Mouse (Mus musculus): ENCODE results near the gene Trpv1. TPM values are rescaled to one million over a fixed set of nuclear protein-coding genes. Genes with fewer than 3 reads are reported as not detected.

Gene Trpv1
- not detected in 2 replicates for polyA plus RNA-seq (2014; fragmentation: Nextera tagmentation; extraction: Ambion mirVana)

- Histone ChIP-seq H3K4me1 (ENCODE audit: control insufficient read depth in 2 of 2, insufficient read depth in 2 of 2, low read length in 2 of 2) (peaks cover 4 to 5% of the 10 kb centered on the region in 2 experiments), H3K36me3 (ENCODE audit: control insufficient read depth, insufficient read depth, low read length) (no peaks in the 10 kb centered on the region), H3K27ac (replicated peaks in 1 of 2; ENCODE audit: control insufficient read depth in 1 of 2, insufficient read depth in 1 of 2, low read depth in 2 of 2, low read length in 2 of 2) (no peak within 1 kb of the TSS), H3K27me3 (ENCODE audit: control insufficient read depth, insufficient read depth, low read length) (no peaks in the 10 kb centered on the region), H3K9ac (ENCODE audit: low read length) (no peak within 1 kb of the TSS), H3K4me3 (ENCODE audit: control insufficient read depth in 1 of 2, insufficient read depth in 1 of 2, low read depth in 1 of 2, low read length in 2 of 2) (no peak within 1 kb of the TSS), H3K4me2 (ENCODE audit: low read length) (no peak within 1 kb of the TSS), H3K9me3 (ENCODE audit: control insufficient read depth, low read length) (no peaks in the 10 kb centered on the region)
- 83% methylated on average over 5 of the region's 5 CpGs for WGBS
- ATAC-seq (ENCODE audit: insufficient number of reproducible peaks, insufficient read depth, low FRiP score, low read depth), result no peak
Measured at GRCm38 (mm10) chr11:73233992-73234391, at the start of gene Trpv1. Trpv1 (plus strand) TSS chr11:73234292.

- Histone ChIP-seq H3K4me1 (ENCODE audit: control insufficient read depth in 2 of 2, insufficient read depth in 2 of 2, low read length in 2 of 2) (no peaks in the 10 kb centered on the region), H3K27me3 (ENCODE audit: control insufficient read depth, insufficient read depth, low read length) (no peaks in the 10 kb centered on the region), H3K9ac (ENCODE audit: low read length) (no peak overlapping the region), H3K4me2 (ENCODE audit: low read length) (no peak overlapping the region), H3K36me3 (ENCODE audit: control insufficient read depth, insufficient read depth, low read length) (peaks cover 85% of the 10 kb centered on the region), H3K9me3 (ENCODE audit: control insufficient read depth, low read length) (no peaks in the 10 kb centered on the region), H3K27ac (replicated peaks in 1 of 2; ENCODE audit: control insufficient read depth in 1 of 2, insufficient read depth in 1 of 2, low read depth in 2 of 2, low read length in 2 of 2) (no peak overlapping the region), H3K4me3 (ENCODE audit: control insufficient read depth in 1 of 2, insufficient read depth in 1 of 2, low read depth in 1 of 2, low read length in 2 of 2) (no peak overlapping the region)
- ATAC-seq (ENCODE audit: insufficient number of reproducible peaks, insufficient read depth, low FRiP score, low read depth), result no peak
- 85% methylated on average over 10 of the region's 10 CpGs for WGBS
Measured at GRCm38 (mm10) chr11:73185872-73186615, 48.0 kb upstream of the Trpv1 start.

DNA sequence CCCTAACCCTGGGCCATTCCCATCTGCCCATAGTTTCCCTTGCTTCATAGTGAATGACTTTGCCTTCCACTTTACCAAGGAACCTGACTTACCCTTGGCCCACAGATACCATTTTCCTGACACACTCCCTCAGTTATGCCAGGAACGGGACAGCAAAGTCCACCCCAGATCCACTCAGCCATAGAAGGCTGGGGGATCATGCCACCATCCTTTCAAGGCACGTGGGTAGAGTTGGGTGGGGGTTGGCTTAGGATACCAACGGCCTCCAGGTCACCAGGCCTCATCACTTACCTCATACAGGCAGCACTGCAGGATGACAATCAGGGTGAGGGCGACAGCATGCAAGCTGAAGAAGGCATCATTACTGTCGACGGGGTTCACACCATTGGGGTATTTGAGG is 46.9 kb upstream of the Trpv1 start:
- Histone ChIP-seq H3K27me3 (ENCODE audit: control insufficient read depth, insufficient read depth, low read length) (no peaks in the 10 kb centered on the region), H3K36me3 (ENCODE audit: control insufficient read depth, insufficient read depth, low read length) (peaks cover 92% of the 10 kb centered on the region), H3K9ac (ENCODE audit: low read length) (no peak overlapping the region), H3K4me3 (ENCODE audit: control insufficient read depth in 1 of 2, insufficient read depth in 1 of 2, low read depth in 1 of 2, low read length in 2 of 2) (no peak overlapping the region), H3K4me2 (ENCODE audit: low read length) (no peak overlapping the region), H3K27ac (replicated peaks in 1 of 2; ENCODE audit: control insufficient read depth in 1 of 2, insufficient read depth in 1 of 2, low read depth in 2 of 2, low read length in 2 of 2) (no peak overlapping the region), H3K4me1 (ENCODE audit: control insufficient read depth in 2 of 2, insufficient read depth in 2 of 2, low read length in 2 of 2) (no peaks in the 10 kb centered on the region), H3K9me3 (ENCODE audit: control insufficient read depth, low read length) (no peaks in the 10 kb centered on the region)
- 83% methylated on average over 6 of the region's 6 CpGs for whole genome bisulfite sequencing
- ATAC-seq (ENCODE audit: insufficient number of reproducible peaks, insufficient read depth, low FRiP score, low read depth), result no peak

GRCm38 (mm10) chr11:73193047-73193446 is 41.0 kb upstream of the Trpv1 start:
- H3K4me3 ChIP-seq (ENCODE audit: control insufficient read depth in 1 of 2, insufficient read depth in 1 of 2, low read depth in 1 of 2, low read length in 2 of 2), result no peak overlapping the region
- 68% methylated on average over 6 of the region's 6 CpGs for WGBS
- ATAC-seq (ENCODE audit: insufficient number of reproducible peaks, insufficient read depth, low FRiP score, low read depth), result no peak

DNA sequence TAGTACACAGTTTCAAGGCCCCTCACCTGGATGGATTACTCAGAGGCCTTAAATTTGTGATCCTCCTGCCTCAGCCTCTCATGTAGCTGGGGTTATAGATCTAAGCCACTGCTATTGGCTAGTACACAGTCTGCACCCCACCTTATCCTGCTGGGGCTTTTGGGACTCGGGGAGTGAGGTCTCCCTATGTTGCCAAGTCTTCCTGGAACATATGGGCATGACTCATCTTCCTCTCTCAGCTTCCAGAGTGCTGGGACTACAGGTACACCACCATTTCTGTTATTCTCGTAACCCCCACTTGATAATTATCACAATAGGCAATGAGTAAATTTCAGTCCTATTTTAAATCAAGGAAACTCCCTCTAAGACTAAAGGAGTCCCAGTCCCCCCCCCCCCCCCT is 39.6 kb upstream of the Trpv1 start:
- Histone ChIP-seq H3K4me2 (ENCODE audit: low read length) (no peak overlapping the region), H3K27me3 (ENCODE audit: control insufficient read depth, insufficient read depth, low read length) (no peaks in the 10 kb centered on the region), H3K4me1 (ENCODE audit: control insufficient read depth in 2 of 2, insufficient read depth in 2 of 2, low read length in 2 of 2) (peaks cover 0 to 8% of the 10 kb centered on the region in 2 experiments; a peak in 2 of 4 replicates), H3K4me3 (ENCODE audit: control insufficient read depth in 1 of 2, insufficient read depth in 1 of 2, low read depth in 1 of 2, low read length in 2 of 2) (no peak overlapping the region), H3K36me3 (ENCODE audit: control insufficient read depth, insufficient read depth, low read length) (peaks cover 42% of the 10 kb centered on the region), H3K9me3 (ENCODE audit: control insufficient read depth, low read length) (no peaks in the 10 kb centered on the region), H3K9ac (ENCODE audit: low read length) (no peak overlapping the region), H3K27ac (replicated peaks in 1 of 2; ENCODE audit: control insufficient read depth in 1 of 2, insufficient read depth in 1 of 2, low read depth in 2 of 2, low read length in 2 of 2) (no peak overlapping the region)
- 66% methylated on average over 2 of the region's 2 CpGs for WGBS
- ATAC-seq (ENCODE audit: insufficient number of reproducible peaks, insufficient read depth, low FRiP score, low read depth), result no peak

More at GRCm38 (mm10) chr11:73193047-73193446, 41.0 kb upstream of the Trpv1 start:
- H3K4me2 ChIP-seq (ENCODE audit: low read length), result no peak overlapping the region
- no peaks in the 10 kb centered on the region for H3K27me3 ChIP-seq (ENCODE audit: control insufficient read depth, insufficient read depth, low read length)
- H3K4me1 ChIP-seq (ENCODE audit: control insufficient read depth in 2 of 2, insufficient read depth in 2 of 2, low read length in 2 of 2), result peaks cover 0 to 3% of the 10 kb centered on the region in 2 experiments; a peak in 1 of 4 replicates
- no peak overlapping the region for H3K9ac ChIP-seq (ENCODE audit: low read length)
- no peak overlapping the region for H3K27ac ChIP-seq (replicated peaks in 1 of 2; ENCODE audit: control insufficient read depth in 1 of 2, insufficient read depth in 1 of 2, low read depth in 2 of 2, low read length in 2 of 2)
- H3K9me3 ChIP-seq (ENCODE audit: control insufficient read depth, low read length), result no peaks in the 10 kb centered on the region
- H3K36me3 ChIP-seq (ENCODE audit: control insufficient read depth, insufficient read depth, low read length), result peaks cover 55% of the 10 kb centered on the region

GRCm38 (mm10) chr11:73198190-73198589 is 35.9 kb upstream of the Trpv1 start:
- H3K4me1 ChIP-seq (ENCODE audit: control insufficient read depth in 2 of 2, insufficient read depth in 2 of 2, low read length in 2 of 2), result peaks cover 0 to 8% of the 10 kb centered on the region in 2 experiments; a peak in 2 of 4 replicates
- H3K9me3 ChIP-seq (ENCODE audit: control insufficient read depth, low read length), result no peaks in the 10 kb centered on the region
- peak overlapping the region; percentile 55 to 81 for H3K4me3 ChIP-seq (ENCODE audit: control insufficient read depth in 1 of 2, insufficient read depth in 1 of 2, low read depth in 1 of 2, low read length in 2 of 2)
- no peak overlapping the region for H3K27ac ChIP-seq (replicated peaks in 1 of 2; ENCODE audit: control insufficient read depth in 1 of 2, insufficient read depth in 1 of 2, low read depth in 2 of 2, low read length in 2 of 2)
- H3K36me3 ChIP-seq (ENCODE audit: control insufficient read depth, insufficient read depth, low read length), result peaks cover 14% of the 10 kb centered on the region; the same call in 1 of the 2 replicates
- WGBS, result 2% methylated on average over 1 of the region's 1 CpGs
- H3K9ac ChIP-seq (ENCODE audit: low read length), result peak overlapping the region; percentile 87
- peak overlapping the region; percentile 98 for H3K4me2 ChIP-seq (ENCODE audit: low read length)
- ATAC-seq (ENCODE audit: insufficient number of reproducible peaks, insufficient read depth, low FRiP score, low read depth), result no peak
- no peaks in the 10 kb centered on the region for H3K27me3 ChIP-seq (ENCODE audit: control insufficient read depth, insufficient read depth, low read length)

- peak within 1 kb of the TSS; percentile 55 to 81 for H3K4me3 ChIP-seq (ENCODE audit: control insufficient read depth in 1 of 2, insufficient read depth in 1 of 2, low read depth in 1 of 2, low read length in 2 of 2)
- H3K9ac ChIP-seq (ENCODE audit: low read length), result peak within 1 kb of the TSS; percentile 87
- H3K36me3 ChIP-seq (ENCODE audit: control insufficient read depth, insufficient read depth, low read length), result peaks cover 14% of the 10 kb centered on the region; the same call in 1 of the 2 replicates
- H3K27me3 ChIP-seq (ENCODE audit: control insufficient read depth, insufficient read depth, low read length), result no peaks in the 10 kb centered on the region
- ATAC-seq (ENCODE audit: insufficient number of reproducible peaks, insufficient read depth, low FRiP score, low read depth), result peak; percentile 94
- WGBS, result under 1% methylated on average over 22 of the region's 22 CpGs
- H3K4me2 ChIP-seq (ENCODE audit: low read length), result peak within 1 kb of the TSS; percentile 98
- H3K27ac ChIP-seq (replicated peaks in 1 of 2; ENCODE audit: control insufficient read depth in 1 of 2, insufficient read depth in 1 of 2, low read depth in 2 of 2, low read length in 2 of 2), result peak within 1 kb of the TSS in 1 of 2 experiments; percentile 55; a peak in 1 of 4 replicates
- peaks cover 0 to 8% of the 10 kb centered on the region in 2 experiments; a peak in 2 of 4 replicates for H3K4me1 ChIP-seq (ENCODE audit: control insufficient read depth in 2 of 2, insufficient read depth in 2 of 2, low read length in 2 of 2)
- no peaks in the 10 kb centered on the region for H3K9me3 ChIP-seq (ENCODE audit: control insufficient read depth, low read length)
Measured at GRCm38 (mm10) chr11:73198603-73199229, 35.4 kb upstream of the Trpv1 start, which contains the start of gene Ctns. Ctns (minus strand) TSS chr11:73199042.

Measured in heart, embryonic 14.5 days (tissue).